Mouse (Mus musculus) spleen, embryonic (tissue): Measurements from ENCODE around the gene Gabpb1.

Experiments used
- CTCF ChIA-PET: fragments of 350-600 bp; sonication (Branson Sonifier 250); formaldehyde crosslinking; loops from one replicate; lab custom pipeline; 2022; lab: Charles Lee

Gabpb1 gene

GRCm38 (mm10) chr2:126676122-126676515 lies at the start of gene Gabpb1:
Gene Gabpb1, minus strand, starts transcription at chr2:126676337.
- CTCF ChIA-PET, result no interaction called here

DNA sequence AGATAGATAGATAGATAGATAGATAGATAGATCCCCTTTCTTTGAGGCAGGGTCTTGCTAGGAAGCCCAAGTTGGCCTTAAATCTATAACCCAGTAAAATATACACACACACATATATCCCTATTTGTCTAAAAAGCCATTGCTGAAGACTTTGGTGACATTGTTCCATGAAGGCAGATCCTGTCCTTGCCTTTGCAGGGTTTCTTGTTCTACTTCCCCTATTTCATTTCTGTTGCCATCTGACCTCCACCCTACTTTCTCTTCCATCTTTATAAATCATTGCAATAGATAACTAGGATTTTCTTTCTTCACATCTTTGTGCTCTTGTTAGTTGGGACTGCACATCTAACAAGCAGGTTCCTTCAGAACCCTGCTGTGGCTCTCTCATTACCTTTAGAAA lies 36.8 kb upstream of the Gabpb1 start:
- CTCF ChIA-PET, result no interaction called here

- CTCF ChIA-PET, result no interaction called here
These were observed 36.4 kb upstream of the Gabpb1 start for GRCm38 (mm10) chr2:126712526-126712925.

- CTCF ChIA-PET, result no interaction called here
These were observed 32.2 kb upstream of the Gabpb1 start for GRCm38 (mm10) chr2:126708361-126708760.

- CTCF ChIA-PET, result interaction anchor here (0.6 kb wide), 1 partner anchor 29 kb away, joined by 7 read pairs; no protein-coding TSS in a partner anchor
These were observed 31.3 kb upstream of the Gabpb1 start for GRCm38 (mm10) chr2:126707438-126707779.

- CTCF ChIA-PET, result interaction anchor here (0.6 kb wide), 1 partner anchor 29 kb away, joined by 7 read pairs; no protein-coding TSS in a partner anchor
These were observed 30.8 kb upstream of the Gabpb1 start, which contains the start of gene Usp8 for GRCm38 (mm10) chr2:126706759-126707437. Gene Usp8, plus strand, starts transcription at chr2:126707328.

DNA sequence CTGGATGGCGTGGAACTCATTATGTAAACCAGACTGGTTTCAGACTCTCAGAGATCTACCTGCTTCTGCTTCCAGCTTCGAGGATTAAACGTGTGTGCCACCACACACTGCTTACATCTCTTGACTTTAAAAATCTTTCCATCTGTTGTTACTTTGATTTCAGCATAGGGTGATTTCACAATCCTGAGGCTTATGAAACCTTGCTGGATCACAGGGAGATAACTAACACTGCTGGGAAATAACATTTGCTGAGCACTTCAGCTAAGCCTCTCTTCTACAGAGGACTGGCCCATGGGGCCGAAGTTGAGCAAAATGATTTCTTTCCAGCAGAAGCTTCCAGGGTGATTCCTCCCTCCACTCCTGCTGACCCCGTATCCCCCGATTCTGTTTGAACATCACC lies 19.1 kb upstream of the Gabpb1 start:
- CTCF ChIA-PET, result no interaction called here

- CTCF ChIA-PET, result no interaction called here
These were observed 15.2 kb upstream of the Gabpb1 start for GRCm38 (mm10) chr2:126691290-126691689.

- CTCF ChIA-PET, result interaction anchor here (0.7 kb wide), 1 partner anchor 637 kb away, joined by 3 read pairs; no protein-coding TSS in a partner anchor
These were observed 6.8 kb upstream of the Gabpb1 start for GRCm38 (mm10) chr2:126682937-126683336.

DNA sequence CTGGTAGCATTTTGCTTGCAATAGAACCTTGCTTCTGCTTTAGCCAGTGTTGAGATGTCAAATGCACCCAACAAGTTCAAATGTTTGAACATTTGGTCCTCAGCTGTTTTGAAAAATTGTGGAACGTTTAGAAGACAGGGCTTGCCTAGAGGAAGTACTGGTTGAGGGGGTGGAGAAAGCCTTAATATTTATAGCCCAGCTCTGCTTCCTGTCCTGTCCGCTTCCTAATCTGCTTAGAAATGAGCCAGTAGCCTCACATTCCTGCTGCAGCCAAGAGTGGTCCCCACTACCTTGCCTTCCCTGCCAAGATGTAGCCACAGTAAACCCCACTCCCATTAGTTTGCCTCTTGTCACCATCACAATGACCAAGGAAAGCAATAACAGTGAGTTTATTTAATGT lies 6.2 kb upstream of the Gabpb1 start:
- CTCF ChIA-PET, result no interaction called here

- CTCF ChIA-PET, result interaction anchor here (0.5 to 0.7 kb wide), 3 partner anchors 11 to 39 kb away, joined by 3 to 5 read pairs (median 4); no protein-coding TSS in a partner anchor
These were observed 1.2 kb upstream of the Gabpb1 start for GRCm38 (mm10) chr2:126677366-126677765.

GRCm38 (mm10) chr2:126675169-126676121 lies 692 bp downstream of the Gabpb1 start:
- CTCF ChIA-PET, result no interaction called here

DNA sequence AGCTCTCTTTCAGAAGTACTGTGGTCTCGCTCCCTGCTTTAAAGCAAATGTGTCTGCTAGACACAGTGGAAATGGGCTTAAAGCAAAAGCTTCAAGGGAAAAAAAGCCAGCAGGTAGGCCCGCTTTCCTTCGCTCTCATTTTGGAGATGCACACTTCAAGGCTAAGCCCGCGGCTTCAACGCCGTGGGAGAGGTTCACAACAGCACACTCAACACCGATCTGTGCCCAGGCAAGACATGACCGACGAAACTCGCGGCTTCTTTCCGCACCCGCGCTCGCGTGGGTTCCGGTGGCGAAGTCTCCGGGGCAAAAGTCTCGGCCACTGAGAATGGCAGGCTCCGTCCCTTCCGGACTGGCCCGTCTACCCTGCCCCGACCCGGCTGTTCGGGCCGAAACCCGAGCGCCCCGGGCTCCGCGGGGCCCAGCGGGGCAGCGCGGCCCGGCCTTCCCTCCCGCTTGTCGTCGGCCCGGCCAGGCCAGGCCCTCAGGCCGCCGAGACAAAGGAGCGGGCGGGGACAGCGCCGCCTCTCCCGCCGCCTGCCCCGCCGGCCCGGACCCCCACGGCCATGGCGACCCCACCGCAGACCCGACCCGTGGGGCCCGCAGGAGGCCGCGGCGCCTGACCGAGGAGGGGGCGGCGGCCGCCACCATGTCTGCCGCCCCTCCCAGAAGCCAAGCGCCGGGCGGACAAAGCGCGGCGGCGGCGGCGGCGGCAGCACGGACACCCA lies 1.5 kb downstream of the Gabpb1 start:
- CTCF ChIA-PET, result no interaction called here

- CTCF ChIA-PET, result no interaction called here
These were observed 2.6 kb downstream of the Gabpb1 start for GRCm38 (mm10) chr2:126673317-126674242.

DNA sequence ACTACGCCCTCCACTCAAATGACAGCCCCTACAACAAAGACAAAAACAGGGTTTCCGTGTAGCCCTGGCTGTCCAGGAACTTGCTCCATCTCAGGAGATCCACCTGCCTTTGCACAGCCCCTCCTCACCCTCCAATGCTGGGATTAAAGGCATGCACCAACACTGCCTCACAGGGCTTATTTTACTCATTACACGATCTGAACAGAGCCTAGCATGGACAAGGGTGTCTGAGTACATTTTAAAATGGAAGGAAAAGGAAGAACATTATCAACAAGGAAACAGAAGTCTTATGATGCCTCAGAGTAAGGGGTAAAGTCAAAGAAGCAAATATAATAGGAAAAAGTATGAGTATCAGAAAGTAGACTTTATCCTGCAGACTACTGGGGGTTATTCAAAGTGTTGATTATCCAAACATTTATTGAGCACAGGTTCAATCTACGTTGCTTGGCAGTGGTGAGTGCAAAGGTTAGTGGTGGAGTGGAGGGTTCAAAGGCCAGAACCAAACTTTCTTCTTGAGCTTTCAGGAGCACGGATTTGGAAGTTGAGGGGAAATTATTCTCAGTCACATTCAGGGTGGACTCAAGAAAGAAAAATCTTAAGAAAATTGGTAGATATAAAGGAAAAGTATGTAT lies 7.4 kb downstream of the Gabpb1 start:
- CTCF ChIA-PET, result no interaction called here

- CTCF ChIA-PET, result interaction anchor here (0.6 kb wide), 1 partner anchor 12 kb away, joined by 3 read pairs; no protein-coding TSS in a partner anchor
These were observed 10.2 kb downstream of the Gabpb1 start for GRCm38 (mm10) chr2:126665984-126666383.

GRCm38 (mm10) chr2:126663481-126663880 lies 12.7 kb downstream of the Gabpb1 start:
- CTCF ChIA-PET, result no interaction called here

GRCm38 (mm10) chr2:126652929-126653328 lies 23.2 kb downstream of the Gabpb1 start:
- CTCF ChIA-PET, result no interaction called here

DNA sequence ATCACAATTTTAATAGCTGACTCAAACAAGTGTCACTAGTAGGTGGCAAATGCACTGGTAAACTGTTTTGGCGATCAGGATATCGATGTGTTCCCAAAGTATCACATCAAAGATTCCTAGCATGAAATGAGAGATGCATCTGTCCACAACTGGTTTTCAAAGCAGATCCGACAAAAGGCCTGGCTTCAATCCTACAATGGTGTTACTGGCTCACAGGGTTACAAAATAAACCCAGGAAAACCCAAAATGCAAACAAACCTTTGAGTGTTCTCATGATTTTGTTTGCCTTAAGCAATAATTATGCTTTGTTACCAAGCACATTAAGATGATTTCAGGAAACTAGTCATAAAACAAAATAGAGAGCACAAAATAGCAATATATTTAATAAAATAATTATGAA lies 28.4 kb downstream of the Gabpb1 start:
- CTCF ChIA-PET, result no interaction called here

GRCm38 (mm10) chr2:126646461-126646860 lies 29.7 kb downstream of the Gabpb1 start:
- CTCF ChIA-PET, result no interaction called here
